Mouse (Mus musculus): ENCODE results near the gene Emx2.
A peak's percentile ranks its signal among the peaks of the same experiment; 100 is the strongest.

Emx2 gene

GRCm38 (mm10) chr19:59462459-59463292 is 4.5 kb downstream of the Emx2 start:
- DNase-seq = no peak

- DNase-seq = no peak
Measured at GRCm38 (mm10) chr19:59463842-59464443, 5.8 kb downstream of the Emx2 start.

GRCm38 (mm10) chr19:59465281-59465680 is 7.1 kb downstream of the Emx2 start:
- DNase-seq = no peak

- DNase-seq = no peak
Measured at GRCm38 (mm10) chr19:59465751-59466410, 7.7 kb downstream of the Emx2 start.

GRCm38 (mm10) chr19:59466417-59466937 is 8.3 kb downstream of the Emx2 start:
- DNase-seq = no peak

GRCm38 (mm10) chr19:59467016-59467412 is 8.8 kb downstream of the Emx2 start:
- DNase-seq = no peak

- DNase-seq = no peak
Measured at GRCm38 (mm10) chr19:59467413-59468064, 9.4 kb downstream of the Emx2 start.

GRCm38 (mm10) chr19:59468065-59468810 is 10.1 kb downstream of the Emx2 start:
- no peak for DNase-seq

- no peak for DNase-seq
Measured at GRCm38 (mm10) chr19:59469035-59469949, 11.1 kb downstream of the Emx2 start.

GRCm38 (mm10) chr19:59470074-59470630 is 12.0 kb downstream of the Emx2 start:
- no peak for DNase-seq

- DNase-seq = no peak
Measured at GRCm38 (mm10) chr19:59470913-59471312, 12.7 kb downstream of the Emx2 start.

GRCm38 (mm10) chr19:59472844-59473243 is 14.7 kb downstream of the Emx2 start:
- no peak for DNase-seq

- DNase-seq = peak; percentile 52
Measured at GRCm38 (mm10) chr19:59479912-59480311, 21.7 kb downstream of the Emx2 start.

- no peak for DNase-seq
Measured at GRCm38 (mm10) chr19:59480563-59480962, 22.4 kb downstream of the Emx2 start.

- peak; percentile 55 for DNase-seq
Measured at GRCm38 (mm10) chr19:59492258-59492657, 34.1 kb downstream of the Emx2 start.

GRCm38 (mm10) chr19:59496832-59497231 is 38.7 kb downstream of the Emx2 start:
- DNase-seq = peak; percentile 64

GRCm38 (mm10) chr19:59508896-59509295 is 50.7 kb downstream of the Emx2 start:
- DNase-seq = peak; percentile 31

GRCm38 (mm10) chr19:59513181-59513580 is 55.0 kb downstream of the Emx2 start:
- peak; percentile 22 for DNase-seq

All from heart, adult 11 months (tissue).